Mouse (Mus musculus): ENCODE measurements around the gene Zmym1.
"Not testable (repeated sequence)": the region's sequence is repeated elsewhere in the genome, so short reads cannot be mapped to it uniquely, and the experiment has no call there.

Zmym1 gene

GRCm38 (mm10) chr4:127026826-127027225, 34.1 kb downstream of the Zmym1 start:
- no peak for DNase-seq

GRCm38 (mm10) chr4:127024240-127024639, 36.7 kb downstream of the Zmym1 start:
- DNase-seq = peak; percentile 51

GRCm38 (mm10) chr4:127023201-127023600, 37.8 kb downstream of the Zmym1 start:
- no peak for DNase-seq

GRCm38 (mm10) chr4:127021989-127022626, 38.8 kb downstream of the Zmym1 start:
- peak; percentile 85 for DNase-seq

- peak; percentile 100 for DNase-seq
Observed at GRCm38 (mm10) chr4:127021151-127021945, 39.6 kb downstream of the Zmym1 start, which contains the start of gene Sfpq. Gene Sfpq, plus strand, starts transcription at chr4:127021324.

- no peak for DNase-seq
Observed at GRCm38 (mm10) chr4:127020411-127021150, 40.4 kb downstream of the Zmym1 start.

GRCm38 (mm10) chr4:127016366-127016765, 44.6 kb downstream of the Zmym1 start:
- no peak for DNase-seq

GRCm38 (mm10) chr4:127015294-127015993, 45.5 kb downstream of the Zmym1 start:
- DNase-seq = peak; percentile 88

GRCm38 (mm10) chr4:127005113-127005936, 55.6 kb downstream of the Zmym1 start:
- DNase-seq = peak; percentile 39

GRCm38 (mm10) chr4:127004384-127004783, 56.6 kb downstream of the Zmym1 start:
- DNase-seq = no peak

- no peak for DNase-seq
Observed at GRCm38 (mm10) chr4:127000601-127001105, 60.3 kb downstream of the Zmym1 start.

GRCm38 (mm10) chr4:126999372-126999771, 61.6 kb downstream of the Zmym1 start:
- DNase-seq = not testable (repeated sequence)

All from cerebellum, adult 9-10 months (tissue).